Mouse (Mus musculus) ES-E14 (cell line): ENCODE measurements around the gene Ap2b1. TPM values are rescaled to one million over a fixed set of nuclear protein-coding genes. Genes with fewer than 3 reads are reported as not detected.

Experiments used
- DNase-seq: peaks from one replicate; pipeline ENCODE4 v3.0.0-alpha.2; 2013; ENCODE audit warnings: low read depth, low spot score
- H3K27ac ChIP-seq: 2 replicates; pipeline ENCODE4 v1.5.1; 2012; ENCODE audit warnings: low read depth, mild to moderate bottlenecking, low read length, moderate library complexity, mixed read lengths; ENCODE audit not compliant: poor library complexity, insufficient read depth, severe bottlenecking
- H3K36me3 ChIP-seq: 2 replicates; pipeline ENCODE4 v1.6.1; 2012; ENCODE audit warnings: mild to moderate bottlenecking, low read length, moderate library complexity, mixed read lengths; ENCODE audit not compliant: control insufficient read depth, poor library complexity, insufficient read depth, severe bottlenecking
- H3K4me1 ChIP-seq, 2 experiments: fragments of 150-350 bp in 1 of 2; sonication (generic) in 1 of 2; 2 replicates each; pipeline ENCODE4 v1.6.1; 2012; ENCODE audit warnings: low read length in 2 of 2, mild to moderate bottlenecking in 1 of 2, mixed read lengths in 1 of 2; ENCODE audit not compliant: control insufficient read depth in 2 of 2, insufficient read depth in 2 of 2, poor library complexity in 1 of 2
- H3K4me3 ChIP-seq, 2 experiments: fragments of 150-350 bp in 1 of 2; sonication (generic) in 1 of 2; 2 replicates each; pipeline ENCODE4 v1.5.1; 2012; ENCODE audit warnings: low read length in 2 of 2, low read depth in 1 of 2, mild to moderate bottlenecking in 1 of 2, mixed read lengths in 1 of 2; ENCODE audit not compliant: insufficient read depth in 1 of 2, poor library complexity in 1 of 2, severe bottlenecking in 1 of 2
- H3K9ac ChIP-seq: 2 replicates; pipeline ENCODE4 v1.6.1; 2012; ENCODE audit warnings: low read depth, mild to moderate bottlenecking, low read length, mixed read lengths; ENCODE audit not compliant: poor library complexity, insufficient read depth, severe bottlenecking
- H3K9me3 ChIP-seq: fragments of 150-350 bp; sonication (generic); 2 replicates; pipeline ENCODE4 v1.6.1; 2012; ENCODE audit warnings: low read depth, mild to moderate bottlenecking, low read length; ENCODE audit not compliant: control insufficient read depth, insufficient read depth
- CHD2 ChIP-seq: IDR thresholded peaks from 2 replicates; pipeline ENCODE4 v1.6.1; 2014; ENCODE audit warnings: mild to moderate bottlenecking, low read depth, low read length, inconsistent platforms
- HCFC1 ChIP-seq: IDR thresholded peaks from 2 replicates; pipeline ENCODE4 v1.6.1; 2012; ENCODE audit warnings: low read length, inconsistent platforms, borderline replicate concordance; ENCODE audit not compliant: insufficient read depth
- MAFK ChIP-seq: IDR thresholded peaks from 2 replicates; pipeline ENCODE4 v1.6.1; 2014; ENCODE audit warnings: mild to moderate bottlenecking, low read depth, low read length, inconsistent platforms; ENCODE audit not compliant: insufficient read depth
- ZC3H11A ChIP-seq: IDR thresholded peaks from 2 replicates; pipeline ENCODE4 v1.6.1; 2012; ENCODE audit warnings: low read depth, mild to moderate bottlenecking, inconsistent platforms, low read length, borderline replicate concordance
- ZNF384 ChIP-seq: IDR thresholded peaks from 2 replicates; pipeline ENCODE4 v1.6.1; 2012; ENCODE audit warnings: low read depth, low read length, inconsistent platforms
- in situ Hi-C, 2 experiments: fragments of 600-800 bp; cut with MboI; formaldehyde crosslinking; loops; one replicate each; pipeline ENCODE4 v1.15.1; 2025; ENCODE audit warnings: low sequenced_read_pairs in 2 of 2, inconsistent platforms in 1 of 2; ENCODE audit not compliant: unreplicated experiment in 2 of 2
- total RNA-seq: library from RNA; depleted of rRNA; stranded (reverse); fragments of 300-350 nt; gene quantifications from 2 replicates; pipeline ENCODE4 v1.2.3, GENCODE M21; 2012; rRNA removed

Gene Ap2b1
- total RNA-seq, 1 experiment = 58.5 TPM

- in situ Hi-C loops = no loop called here
- Histone ChIP-seq H3K4me1 (peaks cover 0 to 6% of the 10 kb centered on the region in 2 experiments; a peak in 1 of 4 replicates), H3K9me3 (no peaks in the 10 kb centered on the region), H3K4me3 (no peak overlapping the region), H3K27ac (no peak overlapping the region), H3K36me3 (no peaks in the 10 kb centered on the region), H3K9ac (no peak overlapping the region)
- TF ChIP-seq ZC3H11A (no peak), ZNF384 (no peak), MAFK (no peak), HCFC1 (no peak), CHD2 (no peak)
- no peak for DNase-seq
Measured at GRCm38 (mm10) chr11:83454548-83454947, 155.7 kb downstream of the Ap2b1 start.

Other genes with a start within 250 kb of the Ap2b1 start
- gene Slfn2, start 233.9 kb upstream of the Ap2b1 start, total RNA-seq = 0.26 and 2.0 TPM in 2 replicates
- not detected in 2 replicates for gene Slfn1, start 182.2 kb upstream of the Ap2b1 start, total RNA-seq
- 0.58 and 1.3 TPM in 2 replicates for gene Slfn4, start 123.8 kb upstream of the Ap2b1 start, total RNA-seq
- gene Slfn3, start 107.7 kb upstream of the Ap2b1 start, total RNA-seq = 2.4 and 3.3 TPM in 2 replicates
- gene Slfn14, start 12.3 kb upstream of the Ap2b1 start, total RNA-seq = not detected in 2 replicates
- 5.4 and 10.0 TPM in 2 replicates for gene Pex12, start 3.6 kb downstream of the Ap2b1 start, total RNA-seq
- 1.2 and 1.9 TPM in 2 replicates for gene Rasl10b, start 110.1 kb downstream of the Ap2b1 start, total RNA-seq
- gene Gas2l2, start 130.4 kb downstream of the Ap2b1 start, total RNA-seq = 0.09 TPM in 1 of 2 replicates, not detected in the other
- 0.36 TPM in 1 of 2 replicates, not detected in the other for gene 1700020L24Rik, start 138.7 kb downstream of the Ap2b1 start, total RNA-seq
- gene Mmp28, start 164.0 kb downstream of the Ap2b1 start, total RNA-seq = 0.79 and 1.3 TPM in 2 replicates
- 33.8 and 53.8 TPM in 2 replicates for gene Taf15, start 174.1 kb downstream of the Ap2b1 start, total RNA-seq
- not detected in 2 replicates for gene Heatr9, start 223.2 kb downstream of the Ap2b1 start, total RNA-seq
- gene Ccl5, start 231.5 kb downstream of the Ap2b1 start, total RNA-seq = not detected in 2 replicates